7 mouse cellular contexts compared by ENCODE assay signal in genomic region chr2:5012491-5013324, GRCm38 (mm10). TPM values are rescaled to one million over a fixed set of nuclear protein-coding genes. Genes with fewer than 3 reads are reported as not detected.
DNase-seq lines count a peak whose midpoint lies in the region; ATAC-seq lines count a peak whose summit lies in the region.

TSS of gene Mcm10 (minus strand) at chr2:5012791.

- 0 out of 2 replicates have a peak within 1 kb of the TSS, but pooled peaks have one; percentile 59 for H3K27ac ChIP-seq in intestine, embryonic 15.5 days
- H3K27ac ChIP-seq in midbrain, embryonic 10.5 days (replicated peaks) = peak within 1 kb of the TSS; percentile 91

- H3K4me3 ChIP-seq in intestine, embryonic 15.5 days (replicated peaks) = peak within 1 kb of the TSS; percentile 74
- peak within 1 kb of the TSS; percentile 78 for H3K4me3 ChIP-seq in midbrain, embryonic 10.5 days

- no peaks in the 10 kb centered on the region for H3K36me3 ChIP-seq in intestine, embryonic 15.5 days
- H3K36me3 ChIP-seq in midbrain, embryonic 10.5 days = peaks cover 28% of the 10 kb centered on the region

- peak within 1 kb of the TSS; percentile 55 for H3K4me2 ChIP-seq in intestine, embryonic 15.5 days (replicated peaks)

- H3K9me3 ChIP-seq in intestine, embryonic 15.5 days = no peaks in the 10 kb centered on the region
- H3K9me3 ChIP-seq in midbrain, embryonic 10.5 days (replicated peaks) = no peaks in the 10 kb centered on the region

- peaks cover 6% of the 10 kb centered on the region; the same call in 1 of the 2 replicates for H3K4me1 ChIP-seq in intestine, embryonic 15.5 days (replicated peaks)
- peaks cover 17% of the 10 kb centered on the region for H3K4me1 ChIP-seq in midbrain, embryonic 10.5 days

- peak; percentile 99 for ATAC-seq in intestine, embryonic 15.5 days

- DNase-seq in adrenal gland, adult 2 months = peak; percentile 92
- peak; percentile 90 for DNase-seq in embryo, embryonic 11.5 days (ENCODE audit: low read depth, low spot score)
- DNase-seq in gastrocnemius, postnatal 36 days = peak; percentile 88 to 89
- DNase-seq in left cerebral cortex, postnatal 25 days (ENCODE audit: low spot score in 2 of 2) = peak; percentile 87 to 96
- peak; percentile 93 for DNase-seq in midbrain, embryonic 10.5 days (ENCODE audit: low spot score)
- DNase-seq in right cerebral cortex, postnatal 4 days = peak; percentile 91

- WGBS in intestine, embryonic 15.5 days = 3% methylated on average over 32 of the region's 32 CpGs
- WGBS in midbrain, embryonic 10.5 days = 4% methylated on average over 32 of the region's 32 CpGs

- intact Hi-C loops in gastrocnemius, postnatal 36 days (cut with DNase I) = loop anchor here (5.0 kb wide), 1 partner anchor 90 kb away; no protein-coding TSS in a partner anchor
- intact Hi-C loops in left cerebral cortex, postnatal 25 days (cut with DNase I) = no loop called here

- peak within 1 kb of the TSS; percentile 65 for H3K9ac ChIP-seq in intestine, embryonic 15.5 days

- H3K27me3 ChIP-seq in intestine, embryonic 15.5 days (replicated peaks) = no peaks in the 10 kb centered on the region
- no peaks in the 10 kb centered on the region for H3K27me3 ChIP-seq in midbrain, embryonic 10.5 days (ENCODE audit: low read depth, poor library complexity, severe bottlenecking)

RNA-seq across cellular contexts. Expression of gene Mcm10, which starts in this region (rescaled TPM):
- total RNA-seq in adrenal gland, adult 2 months (2021) = 1 to 10 TPM; 1.6 to 7.9 TPM
- polyA plus RNA-seq in adrenal gland, adult 2 months (2012; rRNA removed) = 0.40 and 0.44 TPM in 2 replicates
- total RNA-seq in gastrocnemius, postnatal 36 days (2021) = under 1 TPM in 1 of 2 experiments, not detected in 1; 0.74 TPM
- polyA plus RNA-seq in intestine, embryonic 15.5 days (2015; fragmentation: Nextera tagmentation; extraction: Ambion mirVana) = 34.2 and 36.8 TPM in 2 replicates
- total RNA-seq in left cerebral cortex, postnatal 25 days (2021) = 1 to 10 TPM; 1.2 to 1.3 TPM
- 58.9 and 69.2 TPM in 2 replicates for polyA plus RNA-seq in midbrain, embryonic 10.5 days (2016; fragmentation: Nextera tagmentation; extraction: Ambion mirVana)

Comparison
In these comparisons a context has a peak if more than half of its experiments do, and no peak if none do; other contexts are left out.
1. Peak in every context shown above with its lines: DNase-seq, ATAC-seq, H3K4me3 ChIP-seq and H3K27ac ChIP-seq.
2. RNA of gene Mcm10 (polyA plus RNA-seq): 58.9 to 69.2 TPM in midbrain, embryonic 10.5 days and 34.2 to 36.8 TPM in intestine, embryonic 15.5 days; 0.40 to 0.44 TPM in adrenal gland, adult 2 months; every median in the first group is over 10 times any median in the second.
3. Peak in DNase-seq in gastrocnemius, postnatal 36 days; RNA of the gene not detected or under 1 TPM.